In the genomic region with DNA sequence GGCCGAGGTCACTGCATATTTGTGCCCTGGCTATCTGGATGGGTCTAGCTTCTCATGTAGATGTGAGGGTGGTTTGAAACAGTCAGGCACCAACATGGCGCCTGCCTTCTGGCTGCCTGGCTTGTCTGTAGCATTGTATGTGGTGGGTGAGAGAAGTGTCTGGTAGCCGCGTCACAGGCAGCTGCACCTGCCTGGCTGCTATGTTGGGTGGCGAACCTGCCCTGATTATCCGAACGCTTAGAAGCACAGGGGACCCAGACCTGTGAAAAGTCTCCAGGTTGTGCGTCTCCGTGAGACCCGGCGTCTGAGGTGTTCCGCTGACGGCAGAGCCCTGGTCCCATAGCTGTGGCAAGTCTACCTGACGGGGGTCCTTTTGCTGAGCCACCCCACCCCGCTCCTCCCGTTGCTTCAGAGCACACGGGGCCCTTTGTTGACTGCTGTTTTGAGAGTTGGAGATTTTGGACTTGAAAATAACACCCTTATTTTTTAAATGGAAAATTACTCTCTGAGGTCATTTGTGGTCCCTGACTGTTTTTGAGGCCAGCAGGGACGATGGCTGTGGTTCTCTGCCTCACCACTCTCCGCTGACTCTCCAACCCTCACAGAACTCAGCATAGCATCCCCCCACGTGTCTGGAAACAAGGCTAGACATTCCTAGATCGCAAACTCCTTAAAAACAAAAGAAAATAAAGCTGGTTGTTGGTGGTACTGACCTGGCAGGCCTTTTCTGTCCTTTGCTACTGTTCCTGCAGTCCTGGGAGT, we compare ENCODE assay signal across 17 mouse cellular contexts. TPM values are rescaled to one million over a fixed set of nuclear protein-coding genes. Genes with fewer than 3 reads are reported as not detected.
A peak's percentile ranks its signal among the peaks of the same experiment; 100 is the strongest.
DNase-seq lines count a peak whose midpoint lies in the region; ATAC-seq lines count a peak whose summit lies in the region.
"Had no signal": no experiment of that assay in that cellular context is flagged by ENCODE, and none has a peak within 500 bp of the region (broad histone marks: within the 10 kb centered on the region; RNA-seq: fewer than 3 reads in every experiment).

No protein-coding gene starts in this region.

- intact Hi-C loops in heart, postnatal 10 days (cut with DNase I) = no loop called here

- no peak overlapping the region for H3K4me3 ChIP-seq in heart, embryonic 11.5 days (ENCODE audit: low read depth, low read length)
- peak overlapping the region; percentile 76 for H3K4me3 ChIP-seq in megakaryocyte, embryonic 14.5 days (replicated peaks)
- H3K4me3 ChIP-seq: midbrain, embryonic 15.5 days had no signal

- H3K4me2 ChIP-seq in heart, embryonic 11.5 days = no peak overlapping the region
- H3K4me2 ChIP-seq: midbrain, embryonic 15.5 days had no signal

- WGBS in heart, embryonic 11.5 days (ENCODE audit: insufficient replicate concordance) = 84% methylated on average over 21 of the region's 21 CpGs

- no peaks in the 10 kb centered on the region for H3K27me3 ChIP-seq in heart, embryonic 11.5 days (ENCODE audit: control insufficient read depth, insufficient read depth, low read length)
- no peaks in the 10 kb centered on the region for H3K27me3 ChIP-seq in megakaryocyte, embryonic 14.5 days (replicated peaks)
- H3K27me3 ChIP-seq: midbrain, embryonic 15.5 days had no signal

- peaks cover 25% of the 10 kb centered on the region for H3K4me1 ChIP-seq in heart, embryonic 11.5 days (ENCODE audit: control insufficient read depth, insufficient read depth, low read length)
- H3K4me1 ChIP-seq in megakaryocyte, embryonic 14.5 days = peaks cover 96% of the 10 kb centered on the region
- H3K4me1 ChIP-seq: midbrain, embryonic 15.5 days had no signal

- DNase-seq in heart, postnatal 10 days = no peak
- DNase-seq in natural killer cell, adult 2 months (ENCODE audit: low spot score in 2 of 2) = peak; percentile 60 to 76
- DNase-seq in spleen, postnatal 4 days (ENCODE audit: low spot score in 2 of 2) = no peak
- DNase-seq in spleen, postnatal 36 days (ENCODE audit: low spot score in 2 of 2) = no peak
- DNase-seq: adrenal gland, adult 8-10 months; cerebellum, postnatal 25 days; heart, postnatal 36 days; kidney, adult 2 months had no signal

- H3K36me3 ChIP-seq in heart, embryonic 11.5 days (ENCODE audit: control insufficient read depth, insufficient read depth, low read length) = no peaks in the 10 kb centered on the region
- peaks cover 82% of the 10 kb centered on the region for H3K36me3 ChIP-seq in megakaryocyte, embryonic 14.5 days (replicated peaks; ENCODE audit: low read length)
- H3K36me3 ChIP-seq: midbrain, embryonic 15.5 days had no signal

- 0 out of 2 replicates have a peak overlapping the region, but pooled peaks have one; percentile 34 for H3K9ac ChIP-seq in heart, embryonic 11.5 days (ENCODE audit: low read depth, low read length)
- H3K9ac ChIP-seq: midbrain, embryonic 15.5 days had no signal

- ATAC-seq in heart, embryonic 11.5 days (replicated peaks; ENCODE audit: insufficient number of reproducible peaks, low FRiP score, low TSS enrichment) = no peak
- ATAC-seq in megakaryocyte, adult 5-6 weeks (ENCODE audit: poor library complexity, severe bottlenecking) = no peak
- ATAC-seq in hematopoietic stem cell, adult 5-6 weeks (replicated peaks in 1 of 2; ENCODE audit: insufficient read depth in 1 of 2, low FRiP score in 2 of 2, low TSS enrichment in 1 of 2, low read depth in 1 of 2, poor library complexity in 2 of 2, severe bottlenecking in 2 of 2) = 0 out of 4 replicates have a peak, but pooled peaks have one; percentile 9 to 33
- ATAC-seq: midbrain, embryonic 15.5 days had no signal

- no peaks in the 10 kb centered on the region for H3K9me3 ChIP-seq in heart, embryonic 11.5 days (replicated peaks; ENCODE audit: control insufficient read depth, low read length)
- no peaks in the 10 kb centered on the region for H3K9me3 ChIP-seq in megakaryocyte, embryonic 14.5 days
- H3K9me3 ChIP-seq: midbrain, embryonic 15.5 days had no signal

- H3K27ac ChIP-seq in heart, embryonic 11.5 days (ENCODE audit: low read depth, low read length) = peak overlapping the region; percentile 66
- H3K27ac ChIP-seq: macrophage; midbrain, embryonic 15.5 days had no signal

RNA-seq across cellular contexts. Expression of gene Chst12, which starts 12.0 kb away (rescaled TPM):
- 17.4 and 20.2 TPM in 2 replicates for polyA plus RNA-seq in heart, embryonic 11.5 days (2014; fragmentation: Nextera tagmentation; extraction: Ambion mirVana)
- total RNA-seq in heart, postnatal 10 days (2021) = 1 to 10 TPM; 7.5 to 8.2 TPM
- polyA plus RNA-seq in megakaryocyte, embryonic 14.5 days (2012; ENCODE audit: insufficient read depth, low replicate concordance) = 145 and 281 TPM in 2 replicates
- total RNA-seq in megakaryocyte, adult 5-6 weeks (2015) = 89.4 and 92.0 TPM in 2 replicates
- total RNA-seq in megakaryocyte, adult 5-6 weeks (2017) = 41.7 and 44.5 TPM in 2 replicates
- total RNA-seq in hematopoietic stem cell, adult 5-6 weeks (2017) = 21.4 and 26.2 TPM in 2 replicates

RNA-seq across cellular contexts. Expression of gene Grifin, which starts 47.5 kb away (rescaled TPM):
- 0.74 TPM in 1 of 2 replicates, not detected in the other for polyA plus RNA-seq in heart, embryonic 11.5 days (2014; fragmentation: Nextera tagmentation; extraction: Ambion mirVana)
- not detected for total RNA-seq in heart, postnatal 10 days (2021)
- 0.77 TPM in 1 of 2 replicates, not detected in the other for polyA plus RNA-seq in megakaryocyte, embryonic 14.5 days (2012; ENCODE audit: insufficient read depth, low replicate concordance)
- total RNA-seq in megakaryocyte, adult 5-6 weeks (2015) = not detected in 2 replicates
- not detected in 2 replicates for total RNA-seq in megakaryocyte, adult 5-6 weeks (2017)
- not detected in 2 replicates for total RNA-seq in hematopoietic stem cell, adult 5-6 weeks (2017)
- total RNA-seq: adrenal gland, adult 8-10 months; gastrocnemius, postnatal 36 days; heart, postnatal 36 days; layer of hippocampus, postnatal 10 days had no signal
- polyA plus RNA-seq: kidney, adult 2 months; macrophage; midbrain, embryonic 15.5 days; neural tube, embryonic 11.5 days had no signal

Comparison
In these comparisons a context has a peak if more than half of its experiments do, and no peak if none do; other contexts are left out.
1. ATAC-seq: peak in hematopoietic stem cell, adult 5-6 weeks (2 of 2); none in heart, embryonic 11.5 days (single experiment) and megakaryocyte, adult 5-6 weeks (single experiment).
2. DNase-seq: peak in natural killer cell, adult 2 months (2 of 2); none in heart, postnatal 10 days (0 of 2), spleen, postnatal 4 days (0 of 2) and spleen, postnatal 36 days (0 of 2).